Mouse (Mus musculus) layer of hippocampus, postnatal 10 days (tissue): ENCODE data around the gene Ptger2. TPM values are rescaled to one million over a fixed set of nuclear protein-coding genes. Genes with fewer than 3 reads are reported as not detected.
A peak's percentile ranks its signal among the peaks of the same experiment; 100 is the strongest.

Experiments
- DNase-seq, 2 experiments: peaks; one replicate each; pipeline ENCODE4 v3.0.0; 2021; ENCODE audit warnings: low spot score in 2 of 2
- microRNA-seq, 2 experiments: library from miRNA; unstranded; fragments of <30 nt; microRNA quantifications; one replicate each; pipeline ENCODE4 v1.2.0; 2021
- total RNA-seq, 2 experiments: library from RNA; stranded (reverse); gene quantifications; 2 replicates each; pipeline ENCODE4 v1.2.3; 2021

The Ptger2 gene
- total RNA-seq, 2 experiments from 2014 or later = 0.21 to 0.38 TPM

DNA sequence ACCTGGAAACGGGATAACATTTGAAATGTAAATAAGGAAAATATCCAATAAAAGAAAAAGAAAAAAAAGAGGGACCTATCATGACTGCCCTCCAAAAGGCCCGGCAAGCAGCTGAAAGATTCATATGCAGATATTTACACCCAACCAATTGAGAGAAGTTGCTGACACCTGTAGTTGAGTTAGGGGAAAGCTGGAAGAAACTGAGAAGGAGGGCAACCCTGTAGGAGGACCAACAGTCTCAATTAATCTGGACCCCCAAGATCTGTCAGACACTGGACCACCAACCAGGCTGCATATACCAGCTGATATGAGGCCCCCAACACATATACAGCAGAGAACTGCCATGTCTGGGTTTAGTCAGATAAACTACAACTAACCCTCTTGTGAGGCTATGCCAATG, 60.1 kb downstream of the Ptger2 start:
- no peak for DNase-seq

GRCm38 (mm10) chr14:45049689-45050418, 61.9 kb downstream of the Ptger2 start:
- peak in 1 of 2 experiments; percentile 4 for DNase-seq

- no peak for DNase-seq
Observed at GRCm38 (mm10) chr14:45050419-45050776, 62.4 kb downstream of the Ptger2 start.

- DNase-seq = no peak
Observed at GRCm38 (mm10) chr14:45051116-45051515, 63.1 kb downstream of the Ptger2 start.

Small RNAs within 50 kb of the gene (microRNA-seq; reads per million reads assigned to microRNA genes)
- gene Mir327 = 0 reads per million in 2 experiments

Other genes with a start within 250 kb of the Ptger2 start
- gene Gm8267, start 237.9 kb upstream of the Ptger2 start, total RNA-seq = not detected
- under 1 TPM; 0.30 to 0.42 TPM for gene Ptgdr, start 128.8 kb upstream of the Ptger2 start, total RNA-seq
- 10 to 100 TPM; 24.5 to 27.9 TPM for gene Gpr137c, start 231.5 kb downstream of the Ptger2 start, total RNA-seq
- 10 to 100 TPM; 67.8 to 68.8 TPM for gene Txndc16, start 232.1 kb downstream of the Ptger2 start, total RNA-seq